Mouse (Mus musculus) gonadal fat pad, adult 2 months (tissue): ENCODE results near the gene Olfr279. TPM values are rescaled to one million over a fixed set of nuclear protein-coding genes. Genes with fewer than 3 reads are reported as not detected.
A peak's percentile ranks its signal among the peaks of the same experiment; 100 is the strongest.

Experiments used
- DNase-seq: peaks from one replicate; pipeline ENCODE4 v3.0.0-alpha.2; 2012; ENCODE audit warnings: low read depth
- polyA plus RNA-seq: library from polyadenylated mRNA; depleted of rRNA; stranded (reverse); fragments of >200 nt; gene quantifications from 2 replicates; pipeline ENCODE4 v1.2.3, GENCODE M21; 2012; rRNA removed

Olfr279 gene
- polyA plus RNA-seq, result not detected in 2 replicates

GRCm38 (mm10) chr15:98492102-98492501, at the start of gene Olfr279:
Gene Olfr279 (plus strand): TSS chr15:98492402.
- no peak for DNase-seq

- DNase-seq, result no peak
Observed at GRCm38 (mm10) chr15:98444561-98444960, 47.6 kb upstream of the Olfr279 start.

- DNase-seq, result no peak
Observed at GRCm38 (mm10) chr15:98448521-98448920, 43.7 kb upstream of the Olfr279 start.

- DNase-seq, result no peak
Observed at GRCm38 (mm10) chr15:98452288-98452687, 39.9 kb upstream of the Olfr279 start, which contains the start of gene Olfr281. Gene Olfr281 (plus strand): TSS chr15:98452588.

GRCm38 (mm10) chr15:98469596-98469995, 22.6 kb upstream of the Olfr279 start, which contains the start of gene OR5BS1P:
Gene OR5BS1P (plus strand): TSS chr15:98469896.
- no peak for DNase-seq

GRCm38 (mm10) chr15:98471539-98471938, 20.7 kb upstream of the Olfr279 start:
- no peak for DNase-seq

- no peak for DNase-seq
Observed at GRCm38 (mm10) chr15:98474958-98475357, 17.2 kb upstream of the Olfr279 start.

- DNase-seq, result no peak
Observed at GRCm38 (mm10) chr15:98475382-98475781, 16.8 kb upstream of the Olfr279 start.

- no peak for DNase-seq
Observed at GRCm38 (mm10) chr15:98476281-98476680, 15.9 kb upstream of the Olfr279 start.

GRCm38 (mm10) chr15:98479568-98480102, 12.6 kb upstream of the Olfr279 start:
- no peak for DNase-seq

- DNase-seq, result no peak
Observed at GRCm38 (mm10) chr15:98482701-98483100, 9.5 kb upstream of the Olfr279 start, which contains the start of gene Lalba. Gene Lalba (minus strand): TSS chr15:98482721.

- no peak for DNase-seq
Observed at GRCm38 (mm10) chr15:98483907-98484886, 8.0 kb upstream of the Olfr279 start.

GRCm38 (mm10) chr15:98486433-98487021, 5.7 kb upstream of the Olfr279 start:
- DNase-seq, result no peak

GRCm38 (mm10) chr15:98491332-98491731, 870 bp upstream of the Olfr279 start:
- DNase-seq, result no peak

- DNase-seq, result no peak
Observed at GRCm38 (mm10) chr15:98497631-98498030, 5.4 kb downstream of the Olfr279 start.

- no peak for DNase-seq
Observed at GRCm38 (mm10) chr15:98503317-98503716, 11.1 kb downstream of the Olfr279 start.

GRCm38 (mm10) chr15:98504514-98504913, 12.3 kb downstream of the Olfr279 start:
- DNase-seq, result no peak

- DNase-seq, result peak; percentile 36
Observed at GRCm38 (mm10) chr15:98506253-98506957, 14.2 kb downstream of the Olfr279 start.

- DNase-seq, result no peak
Observed at GRCm38 (mm10) chr15:98507321-98507720, 15.1 kb downstream of the Olfr279 start.

GRCm38 (mm10) chr15:98509387-98509786, 17.2 kb downstream of the Olfr279 start:
- DNase-seq, result no peak
